Mouse (Mus musculus) mesoderm, embryonic 11.5 days (tissue): ENCODE measurements at regions not wholly inside any gene's neighbourhood (a gene's known extent, or its start where the extent isn't known, plus 50 kb on each side); places are given as distances from the start of the nearest gene placed in this dataset.

ENCODE experiments used
- DNase-seq: peaks from one replicate; pipeline ENCODE4 v3.0.0-alpha.2; 2012; ENCODE audit warnings: low read depth, low spot score

- DNase-seq: peak; percentile 31
Observed at GRCm38 (mm10) chr3:40058281-40058680, 472.8 kb upstream of the Intu start.

GRCm38 (mm10) chr3:40058719-40059420 is 472.2 kb upstream of the Intu start:
- peak; percentile 10 for DNase-seq

- DNase-seq: peak; percentile 65
Observed at GRCm38 (mm10) chr3:40070137-40070667, 460.9 kb upstream of the Intu start.

DNA sequence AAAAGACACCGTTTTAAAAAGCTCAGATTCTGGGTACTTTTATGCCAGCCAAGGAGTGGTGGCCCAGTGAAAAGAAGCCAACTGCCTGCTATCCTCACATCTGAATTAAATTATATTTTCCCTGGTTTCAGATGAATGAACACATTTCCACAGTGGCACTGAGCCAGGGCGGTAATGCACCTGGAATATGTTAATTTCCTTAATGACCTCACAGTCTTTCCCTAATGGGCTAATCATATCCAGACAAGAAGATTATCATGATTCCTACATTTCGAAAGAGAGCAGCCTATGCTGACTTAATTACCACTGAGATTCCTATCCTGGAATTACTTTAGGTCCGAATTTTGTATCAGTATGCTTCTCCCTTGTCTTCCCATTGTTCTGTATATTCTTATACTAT is 454.3 kb upstream of the Intu start:
- no peak for DNase-seq

DNA sequence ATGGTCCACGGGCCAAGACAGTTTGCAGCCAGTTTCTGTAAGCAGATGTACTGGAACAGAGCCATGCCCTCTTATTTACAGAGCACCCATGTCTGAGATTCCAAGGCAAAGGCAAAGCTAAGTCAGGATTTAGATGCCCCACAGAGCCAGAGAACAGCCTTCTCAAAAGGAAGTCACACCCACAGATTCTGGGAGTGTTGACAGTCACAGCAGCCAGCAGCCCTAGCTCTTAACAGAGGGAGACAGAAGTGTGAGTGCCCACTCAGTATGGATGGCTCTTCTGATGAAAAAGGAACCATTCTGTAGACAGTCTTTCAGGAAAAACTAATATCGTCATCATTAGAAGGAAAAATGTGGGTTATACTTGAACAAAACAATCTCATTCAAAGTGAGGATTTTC is 446.0 kb upstream of the Intu start:
- no peak for DNase-seq

GRCm38 (mm10) chr3:40091773-40092343 is 439.2 kb upstream of the Intu start:
- no peak for DNase-seq

- DNase-seq: no peak
Observed at GRCm38 (mm10) chr3:40092765-40093368, 438.2 kb upstream of the Intu start.

DNA sequence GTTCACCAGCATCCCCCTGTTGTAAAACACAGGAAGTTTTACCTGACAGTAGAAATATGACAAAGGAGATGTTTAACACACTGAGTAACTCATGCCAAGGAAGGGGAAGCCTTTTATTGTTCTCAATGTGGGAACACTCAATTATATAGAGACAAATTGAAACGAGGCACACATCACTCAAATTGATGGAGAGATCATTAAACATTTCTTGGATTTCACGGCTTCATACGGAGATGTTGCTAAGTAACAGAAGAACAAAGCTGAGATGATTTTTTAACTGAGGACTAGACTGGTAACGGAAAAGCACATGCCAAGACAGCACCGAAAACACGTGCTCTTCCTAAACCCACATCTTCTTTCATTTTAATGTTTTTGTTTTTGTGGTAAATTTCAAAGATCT is 437.0 kb upstream of the Intu start:
- no peak for DNase-seq

- DNase-seq: no peak
Observed at GRCm38 (mm10) chr3:40094701-40095100, 436.4 kb upstream of the Intu start.

DNA sequence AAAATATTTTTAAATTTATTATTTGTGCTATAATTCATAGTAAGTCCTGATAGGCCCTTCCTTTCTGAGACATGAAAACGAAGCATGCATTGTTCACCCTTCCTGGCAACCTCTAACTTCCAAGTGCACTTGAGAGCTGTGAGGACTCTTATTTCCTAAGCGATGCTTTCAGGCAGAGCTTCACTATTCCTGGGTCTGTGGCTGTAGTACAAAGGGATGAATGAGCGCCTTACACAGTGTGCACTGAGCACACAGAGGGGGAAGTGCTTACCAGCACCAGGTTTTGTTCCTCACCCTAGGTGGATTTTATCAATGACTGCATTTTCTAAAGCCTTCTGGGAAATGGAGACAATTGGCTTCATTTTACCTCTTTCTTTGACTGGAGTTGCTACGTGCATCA is 428.4 kb upstream of the Intu start:
- DNase-seq: peak; percentile 38

GRCm38 (mm10) chr3:40114811-40115210 is 416.3 kb upstream of the Intu start:
- DNase-seq: no peak

GRCm38 (mm10) chr3:40118551-40118950 is 412.5 kb upstream of the Intu start:
- no peak for DNase-seq

DNA sequence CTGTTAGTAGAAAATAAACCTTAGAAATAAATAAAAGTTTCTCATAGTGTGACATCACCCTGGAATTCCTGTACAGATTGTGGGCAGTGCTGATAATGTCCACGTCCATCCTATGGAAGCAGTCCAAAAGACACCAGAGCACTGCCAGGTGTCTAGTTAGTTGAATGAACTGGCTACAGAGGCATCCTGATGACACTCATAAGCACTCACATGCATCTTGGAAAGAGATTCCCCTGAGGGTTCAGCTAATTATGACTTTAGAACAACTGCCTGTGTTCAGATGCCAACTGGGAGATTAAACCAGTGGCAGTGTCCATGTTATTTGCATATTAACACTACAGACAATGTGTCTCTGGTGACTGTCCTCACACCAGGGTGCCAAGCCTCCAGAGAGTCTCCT is 411.6 kb upstream of the Intu start:
- DNase-seq: no peak

- peak; percentile 75 for DNase-seq
Observed at GRCm38 (mm10) chr3:40120298-40120875, 410.7 kb upstream of the Intu start.

DNA sequence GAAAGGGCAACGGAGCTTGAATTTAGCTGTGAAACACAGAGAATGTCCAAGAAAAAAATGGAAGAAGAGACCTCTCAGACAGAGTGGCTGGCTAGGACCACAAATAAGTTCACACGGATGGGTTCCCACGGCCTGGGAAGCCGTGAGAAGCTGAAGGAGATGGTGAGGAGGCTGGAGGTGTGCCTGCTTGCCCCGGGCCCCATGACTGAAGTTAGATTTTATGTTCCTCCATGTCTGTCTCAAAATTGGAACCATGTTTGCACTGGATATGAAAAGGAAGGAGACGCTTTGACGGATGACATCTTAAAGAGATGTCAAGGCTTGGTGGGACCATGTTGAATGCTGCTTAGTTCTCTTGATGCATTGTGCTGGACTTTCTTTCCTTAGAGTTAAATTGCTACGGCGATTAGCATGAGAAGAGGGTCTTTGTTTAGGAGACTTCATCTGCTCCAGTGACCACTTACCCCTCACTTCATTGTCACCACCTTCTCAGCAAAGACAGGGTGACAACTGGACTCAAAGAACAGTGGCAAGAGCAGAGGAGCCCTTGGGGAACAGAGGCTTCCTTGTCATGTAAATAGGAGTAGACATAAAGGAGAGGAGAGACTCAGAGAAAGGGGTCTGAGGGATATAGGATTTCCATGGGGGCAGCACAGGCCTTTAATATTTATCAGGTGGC is 407.4 kb upstream of the Intu start:
- peak; percentile 39 for DNase-seq

DNA sequence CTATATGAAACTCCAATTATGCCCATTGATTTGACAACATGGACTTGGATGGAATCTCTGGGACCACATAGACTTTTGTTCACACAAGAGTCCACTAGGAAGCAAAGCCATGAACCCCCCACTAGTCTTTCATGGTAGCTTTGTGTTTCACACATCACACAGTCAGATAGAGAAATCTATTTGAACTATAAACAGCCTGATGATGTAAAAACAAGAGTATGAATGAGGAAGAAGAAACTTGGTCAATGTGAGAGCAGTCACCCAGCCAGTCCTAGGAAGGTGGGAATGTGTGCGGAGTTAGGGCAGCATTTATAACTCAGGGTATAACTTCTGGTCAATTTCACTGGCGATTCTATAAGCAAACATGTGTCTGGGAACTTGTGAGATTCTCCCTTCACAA is 404.2 kb upstream of the Intu start:
- DNase-seq: no peak

- no peak for DNase-seq
Observed at GRCm38 (mm10) chr3:40130858-40131584, 400.1 kb upstream of the Intu start.

DNA sequence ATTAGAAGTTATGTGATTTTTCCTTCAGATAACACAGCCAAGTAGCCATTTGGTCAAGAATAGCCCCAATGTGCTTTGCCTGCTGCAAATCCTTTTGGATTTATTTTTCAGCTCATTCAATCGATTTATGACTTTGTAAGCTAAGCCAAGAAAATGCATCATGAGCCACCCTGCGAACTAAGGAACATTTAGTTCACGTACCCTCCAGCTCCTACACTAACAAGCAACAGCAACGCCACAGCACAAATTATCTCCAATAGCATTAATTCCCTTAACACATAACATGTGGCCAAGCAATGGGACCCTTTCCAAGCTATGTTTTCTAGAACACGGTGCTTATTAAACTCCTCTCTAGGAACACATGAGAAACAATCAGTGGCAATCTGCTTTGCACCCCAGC is 392.4 kb upstream of the Intu start:
- no peak for DNase-seq

- no peak for DNase-seq
Observed at GRCm38 (mm10) chr3:40142229-40142628, 388.9 kb upstream of the Intu start.

DNA sequence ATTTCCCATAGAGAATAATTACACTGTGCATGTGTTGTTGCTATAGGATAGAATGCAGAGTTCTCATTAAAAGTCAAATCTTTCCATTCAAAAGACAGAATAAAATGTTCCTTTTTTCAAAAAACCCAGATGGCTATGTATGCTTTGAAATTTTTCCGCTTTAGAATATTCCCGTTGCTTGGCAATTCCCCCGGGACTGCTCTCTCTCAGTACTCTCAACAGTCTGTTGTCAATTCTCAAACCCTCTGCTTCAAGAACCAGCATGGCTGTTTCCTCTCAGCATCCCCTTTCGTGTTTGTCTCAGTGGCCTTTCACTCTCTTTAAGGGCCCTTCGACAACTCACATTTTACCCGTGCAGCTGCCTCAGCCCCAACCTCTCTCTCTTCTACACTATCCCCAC is 372.5 kb upstream of the Intu start:
- DNase-seq: no peak

DNA sequence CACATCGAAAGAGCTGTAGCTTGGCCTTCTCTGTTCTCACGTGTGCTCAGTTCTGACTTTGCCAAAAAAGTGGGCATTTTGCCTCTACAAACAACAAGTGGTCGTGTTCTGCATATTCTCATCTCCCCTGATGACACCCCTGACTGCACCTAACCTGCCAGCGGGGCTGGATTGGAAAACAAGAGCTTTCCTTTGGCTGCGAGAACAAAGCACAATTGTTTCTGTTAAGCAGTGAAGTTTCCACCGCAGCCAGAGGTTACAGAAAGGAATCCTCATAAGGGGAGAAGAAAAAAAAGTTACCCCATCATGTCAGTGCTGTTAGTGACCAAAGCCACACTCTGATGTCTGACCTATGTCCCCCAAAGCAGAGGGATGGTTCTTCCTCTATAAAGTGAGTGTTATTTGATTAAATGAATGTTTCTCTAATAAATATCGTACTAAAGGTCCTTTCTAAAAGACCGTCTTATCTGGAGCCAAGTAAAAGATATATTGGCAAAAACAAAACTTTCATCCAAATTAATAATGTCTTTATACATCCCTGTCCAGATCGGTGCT is 371.4 kb upstream of the Intu start:
- no peak for DNase-seq
